Mouse (Mus musculus) liver, adult 2 months (tissue): ENCODE measurements around the gene Nanog. TPM values are rescaled to one million over a fixed set of nuclear protein-coding genes. Genes with fewer than 3 reads are reported as not detected.

ENCODE experiments used
- DNase-seq: peaks from one replicate; pipeline ENCODE4 v3.0.0-alpha.2; 2011; ENCODE audit warnings: low read depth, low spot score; ENCODE audit errors: extremely low read depth
- H3K27ac ChIP-seq: fragments of 200-500 bp; replicated peaks from 2 replicates; pipeline ENCODE4 v1.5.1; 2012; ENCODE audit warnings: low read depth, mild to moderate bottlenecking, control low read depth, inconsistent platforms, low read length; ENCODE audit not compliant: insufficient read depth
- H3K27me3 ChIP-seq: fragments of 200-500 bp; 2 replicates; pipeline ENCODE4 v1.6.1; 2012; ENCODE audit warnings: mild to moderate bottlenecking, moderate library complexity, low read length, inconsistent platforms; ENCODE audit not compliant: control insufficient read depth, insufficient read depth
- H3K36me3 ChIP-seq: fragments of 200-500 bp; 2 replicates; pipeline ENCODE4 v1.6.1; 2012; ENCODE audit warnings: low read length, inconsistent platforms; ENCODE audit not compliant: control insufficient read depth, insufficient read depth
- H3K4me1 ChIP-seq: fragments of 200-500 bp; 2 replicates; pipeline ENCODE4 v1.6.1; 2011; ENCODE audit warnings: low read length; ENCODE audit not compliant: control insufficient read depth, insufficient read depth
- H3K4me3 ChIP-seq: fragments of 200-500 bp; 2 replicates; pipeline ENCODE4 v1.5.1; 2011; ENCODE audit warnings: low read depth, mild to moderate bottlenecking, control low read depth, low read length, moderate library complexity; ENCODE audit not compliant: insufficient read depth
- H3K79me2 ChIP-seq: fragments of 200-500 bp; 2 replicates; pipeline ENCODE4 v1.6.1; 2012; ENCODE audit warnings: inconsistent platforms, mild to moderate bottlenecking, low read length, moderate library complexity; ENCODE audit not compliant: control insufficient read depth, insufficient read depth
- H3K9ac ChIP-seq: fragments of 200-500 bp; 2 replicates; pipeline ENCODE4 v1.6.1; 2012; ENCODE audit warnings: low read depth, mild to moderate bottlenecking, control low read depth, inconsistent platforms, low read length
- CTCF ChIP-seq: fragments of 200-500 bp; IDR thresholded peaks from 2 replicates; pipeline ENCODE4 v1.5.1; 2011; ENCODE audit warnings: low read depth, low read length, control low read depth
- POLR2A ChIP-seq: fragments of 200-500 bp; IDR thresholded peaks from 2 replicates; pipeline ENCODE4 v1.6.1; 2011; ENCODE audit warnings: low read length, control low read depth; ENCODE audit not compliant: insufficient read depth; ENCODE audit errors: extremely low read depth
- WGBS: fragments of 180-500 bp; shearing (Covaris S2); methylation state at CpG from one replicate; pipeline ENCODE4 v1.1.7; 2018; 5-methylcytosine and 5-hydroxymethylcytosine counted together
- polyA plus RNA-seq: library from polyadenylated mRNA; depleted of rRNA; stranded (reverse); fragments of >200 nt; gene quantifications from 2 replicates; pipeline ENCODE4 v1.2.3, GENCODE M21; 2012; rRNA removed
- total RNA-seq: library from RNA; depleted of rRNA; stranded (reverse); fragments of >200 nt; gene quantifications from 2 replicates; pipeline ENCODE4 v1.2.3, GENCODE M21; 2014; rRNA removed

Gene Nanog
- total and polyA plus RNA-seq, 2 experiments: not detected

DNA sequence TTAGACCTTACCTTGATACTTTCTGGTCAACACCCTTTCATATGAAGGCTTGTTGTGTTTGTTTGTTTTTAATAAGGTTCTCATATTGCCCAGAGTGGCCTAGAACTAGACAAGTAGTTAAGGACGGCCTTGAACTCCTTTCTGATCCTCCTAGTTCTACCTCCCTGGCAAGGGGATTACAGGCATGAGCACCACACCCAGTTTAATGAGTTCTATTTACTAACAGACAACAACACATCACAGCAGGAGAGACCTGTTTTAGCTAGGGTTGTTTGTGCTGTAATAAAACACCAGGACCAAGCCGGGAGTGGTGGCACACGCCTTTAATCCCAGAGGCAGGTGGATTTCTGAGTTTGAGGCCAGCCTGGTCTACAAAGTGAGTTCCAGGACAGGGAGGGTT lies 55.2 kb downstream of the Nanog start:
- Histone ChIP-seq H3K79me2 (no peaks in the 10 kb centered on the region), H3K9ac (no peak overlapping the region), H3K36me3 (no peaks in the 10 kb centered on the region), H3K4me1 (no peaks in the 10 kb centered on the region), H3K27me3 (peaks cover 5% of the 10 kb centered on the region; the same call in 1 of the 2 replicates), H3K27ac (no peak overlapping the region), H3K4me3 (no peak overlapping the region)
- TF ChIP-seq CTCF: no peak
- DNase-seq: no peak
- WGBS: 93% methylated on average over 3 of the region's 3 CpGs

DNA sequence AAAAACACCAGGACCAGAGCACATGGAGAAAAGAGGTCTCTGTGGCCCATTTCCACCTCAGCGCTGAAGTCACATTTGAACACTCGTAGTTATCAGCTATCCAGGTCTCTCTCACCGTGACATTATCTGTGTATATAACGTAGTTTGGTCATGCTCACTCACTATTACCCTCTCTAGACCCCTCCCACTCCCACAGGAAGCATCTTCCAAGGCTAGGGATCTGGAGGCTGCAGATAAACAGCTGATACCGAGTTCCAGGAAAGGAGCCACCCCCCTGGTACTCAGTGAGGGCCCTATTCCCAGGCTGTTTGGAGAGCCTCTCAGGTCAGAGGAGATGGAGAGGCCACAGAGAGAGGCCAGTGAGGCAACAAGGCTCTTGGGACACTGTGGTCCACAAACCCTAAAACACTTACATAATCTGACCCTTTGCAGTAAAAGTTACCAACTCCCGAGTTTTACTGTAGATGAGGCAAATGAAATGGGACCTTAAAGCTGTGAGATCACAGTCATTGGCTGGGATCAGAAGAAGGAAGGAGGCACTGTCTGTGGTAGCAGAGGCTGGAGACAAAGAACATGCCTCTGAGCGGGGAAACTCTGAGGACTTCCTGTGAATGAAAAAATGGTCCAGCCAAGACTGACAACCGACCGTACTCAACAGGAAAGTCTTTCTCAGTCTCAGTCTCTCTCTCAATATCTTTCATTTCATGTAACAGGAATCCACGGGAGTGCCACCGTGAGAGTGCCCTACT lies 55.8 kb downstream of the Nanog start:
- TF ChIP-seq POLR2A (no peak), CTCF (no peak)
- no peak overlapping the region for H3K27ac ChIP-seq

GRCm38 (mm10) chr6:122763844-122764445 lies 56.7 kb downstream of the Nanog start:
- Histone ChIP-seq H3K27ac (no peak overlapping the region), H3K36me3 (no peaks in the 10 kb centered on the region), H3K4me3 (peak overlapping the region; percentile 16), H3K79me2 (no peaks in the 10 kb centered on the region), H3K4me1 (no peaks in the 10 kb centered on the region), H3K27me3 (peaks cover 5% of the 10 kb centered on the region; the same call in 1 of the 2 replicates), H3K9ac (no peak overlapping the region)
- TF ChIP-seq POLR2A: no peak
- TF ChIP-seq CTCF: no peak
- WGBS: 40% methylated on average over 17 of the region's 17 CpGs
- DNase-seq: no peak

More for the DNA sequence above, 55.8 kb downstream of the Nanog start:
- no peaks in the 10 kb centered on the region for H3K36me3 ChIP-seq
- H3K4me1 ChIP-seq: no peaks in the 10 kb centered on the region
- WGBS: 78% methylated on average over 11 of the region's 11 CpGs
- no peak overlapping the region for H3K9ac ChIP-seq
- no peaks in the 10 kb centered on the region for H3K79me2 ChIP-seq
- no peak overlapping the region for H3K4me3 ChIP-seq
- H3K27me3 ChIP-seq: peaks cover 5% of the 10 kb centered on the region; the same call in 1 of the 2 replicates
- DNase-seq: no peak

Other genes with a start within 250 kb of the Nanog start
- gene Rimklb, start 208.7 kb upstream of the Nanog start, total RNA-seq: not detected in 2 replicates
- not detected in 2 replicates for gene Rimklb, start 208.7 kb upstream of the Nanog start, polyA plus RNA-seq
- 0.18 and 0.47 TPM in 2 replicates for gene Mfap5, start 201.6 kb upstream of the Nanog start, total RNA-seq
- 0.31 TPM in 1 of 2 replicates, not detected in the other for gene Mfap5, start 201.6 kb upstream of the Nanog start, polyA plus RNA-seq
- gene Aicda, start 153.7 kb upstream of the Nanog start, total RNA-seq: 0.07 TPM in 1 of 2 replicates, not detected in the other
- gene Aicda, start 153.7 kb upstream of the Nanog start, polyA plus RNA-seq: not detected in 2 replicates
- 17.3 and 21.9 TPM in 2 replicates for gene Apobec1, start 105.0 kb upstream of the Nanog start, total RNA-seq
- gene Apobec1, start 105.0 kb upstream of the Nanog start, polyA plus RNA-seq: 16.3 and 18.2 TPM in 2 replicates
- gene Gdf3, start 97.4 kb upstream of the Nanog start, total RNA-seq: not detected in 2 replicates
- gene Gdf3, start 97.4 kb upstream of the Nanog start, polyA plus RNA-seq: 0.05 TPM in 1 of 2 replicates, not detected in the other
- gene Dppa3, start 81.1 kb upstream of the Nanog start, total RNA-seq: not detected in 2 replicates
- not detected in 2 replicates for gene Dppa3, start 81.1 kb upstream of the Nanog start, polyA plus RNA-seq
- gene Slc2a3, start 94.2 kb downstream of the Nanog start, total RNA-seq: 0.28 and 0.40 TPM in 2 replicates
- gene Slc2a3, start 94.2 kb downstream of the Nanog start, polyA plus RNA-seq: 0.22 and 0.66 TPM in 2 replicates
- 1.7 and 2.3 TPM in 2 replicates for gene Foxj2, start 112.4 kb downstream of the Nanog start, total RNA-seq
- 3.1 and 3.3 TPM in 2 replicates for gene Foxj2, start 112.4 kb downstream of the Nanog start, polyA plus RNA-seq
- 1.5 and 1.6 TPM in 2 replicates for gene C3ar1, start 148.7 kb downstream of the Nanog start, total RNA-seq
- gene C3ar1, start 148.7 kb downstream of the Nanog start, polyA plus RNA-seq: 0.66 and 0.99 TPM in 2 replicates
- 22.1 and 26.5 TPM in 2 replicates for gene Necap1, start 167.0 kb downstream of the Nanog start, total RNA-seq
- 18.8 and 19.4 TPM in 2 replicates for gene Necap1, start 167.0 kb downstream of the Nanog start, polyA plus RNA-seq
- 1.7 and 1.8 TPM in 2 replicates for gene Clec4a1, start 214.4 kb downstream of the Nanog start, total RNA-seq
- gene Clec4a1, start 214.4 kb downstream of the Nanog start, polyA plus RNA-seq: 0.52 and 1.1 TPM in 2 replicates
- gene Clec4a3, start 245.0 kb downstream of the Nanog start, total RNA-seq: 5.4 and 5.5 TPM in 2 replicates
- 0.49 and 0.70 TPM in 2 replicates for gene Clec4a3, start 245.0 kb downstream of the Nanog start, polyA plus RNA-seq